Mouse (Mus musculus): ENCODE data around the gene Gnb3.
A peak's percentile ranks its signal among the peaks of the same experiment; 100 is the strongest.

The Gnb3 gene

DNA sequence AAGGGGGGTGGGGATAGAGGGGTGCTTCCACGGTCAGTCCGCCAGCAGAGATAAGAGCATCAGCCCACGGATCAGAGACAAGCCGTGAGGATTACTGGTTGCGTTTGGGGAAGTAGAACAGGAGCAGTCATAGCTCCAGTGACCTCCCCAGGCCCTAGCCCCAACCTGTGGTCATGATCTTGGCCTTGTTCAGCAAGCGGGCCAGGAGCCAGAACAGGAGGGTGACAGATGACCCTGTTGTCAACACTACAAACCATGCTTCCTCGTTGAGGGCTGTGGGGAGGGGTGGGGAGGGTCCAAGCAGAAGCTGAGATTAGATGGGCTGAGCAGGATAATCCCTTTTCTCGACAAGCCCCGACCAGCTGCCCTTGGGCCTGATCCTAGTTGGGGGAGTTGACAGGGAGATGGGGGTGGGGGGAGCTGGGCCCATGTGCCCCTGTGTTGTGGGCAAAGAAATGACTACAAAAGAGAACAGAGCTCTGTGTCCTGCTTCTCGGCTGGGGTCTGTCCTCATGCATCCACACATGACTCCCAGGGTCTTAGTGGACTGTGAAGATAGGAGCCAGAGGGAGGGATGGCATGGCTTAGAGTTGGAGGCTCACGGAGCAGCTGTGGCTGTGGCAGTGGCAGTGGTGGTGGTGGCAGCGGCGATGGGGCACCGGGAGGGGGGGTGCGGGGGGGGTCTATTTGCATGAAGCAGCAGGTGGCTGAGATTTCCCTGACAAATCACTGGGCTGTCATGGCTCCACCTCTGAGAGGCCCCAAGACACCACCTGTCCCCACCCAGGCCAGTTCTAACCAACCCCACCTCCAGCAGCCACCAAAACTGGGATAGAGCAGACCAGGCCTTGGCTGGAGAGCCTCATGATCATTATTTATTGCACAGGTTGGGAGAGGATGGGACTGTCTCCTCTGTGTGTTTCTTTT lies at the start of gene Gnb3:
Gene Gnb3, minus strand, starts transcription at position 35 of the 927 bp plus-strand sequence.
- no peak for DNase-seq

DNA sequence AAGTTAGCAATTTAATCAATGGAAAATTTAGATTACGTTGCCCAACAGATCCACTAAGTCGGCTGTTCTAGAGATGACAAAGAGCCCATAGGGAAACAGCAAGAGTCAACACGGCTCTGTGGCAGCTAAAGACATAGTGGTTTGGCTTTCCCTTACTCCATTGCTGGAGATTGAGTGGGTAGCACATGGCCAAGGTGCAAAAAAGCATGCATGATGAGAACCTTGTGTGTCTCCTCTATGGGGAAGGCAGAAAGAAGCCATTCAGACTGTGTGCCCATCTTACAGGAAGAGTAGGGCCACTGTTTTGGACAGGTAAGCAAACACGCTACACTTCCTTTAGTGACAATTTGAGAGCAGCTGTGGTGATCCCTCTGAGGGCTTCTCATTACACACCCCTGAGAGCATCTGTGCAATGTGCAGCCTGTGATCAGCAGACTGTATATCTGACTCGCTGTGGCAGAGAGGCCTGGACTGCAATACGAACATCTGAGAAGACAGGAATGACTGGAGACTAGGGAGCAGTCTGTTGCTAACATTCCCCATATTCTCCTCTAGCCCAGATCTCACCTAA lies 48.6 kb upstream of the Gnb3 start:
- DNase-seq, result no peak

- no peak for DNase-seq
These were observed 47.9 kb upstream of the Gnb3 start, which contains the start of gene Cd4 for GRCm38 (mm10) chr6:124887986-124888385. Gene Cd4, minus strand, starts transcription at chr6:124888221.

- no peak for DNase-seq
These were observed 45.9 kb upstream of the Gnb3 start for GRCm38 (mm10) chr6:124885956-124886381.

- DNase-seq, result no peak
These were observed 44.8 kb upstream of the Gnb3 start for GRCm38 (mm10) chr6:124884714-124885500.

DNA sequence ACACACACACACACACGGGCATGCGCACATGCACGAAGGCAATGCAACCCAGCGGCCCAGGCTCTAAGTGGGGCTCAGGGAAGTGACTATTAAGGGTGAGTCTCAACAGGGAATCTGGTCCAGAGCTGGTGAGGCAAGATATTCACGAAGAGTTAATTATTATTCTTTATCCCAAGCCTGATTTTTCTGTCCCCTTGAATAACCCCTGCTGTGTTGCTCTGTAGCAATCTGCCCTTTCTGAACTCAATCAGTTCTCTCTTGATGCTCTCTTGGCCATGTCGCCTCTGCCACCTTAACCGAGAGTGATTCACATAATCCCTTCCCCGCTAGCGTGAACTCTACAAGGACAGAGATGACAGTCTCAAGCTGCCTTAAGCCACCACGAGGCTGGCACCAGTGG lies 43.3 kb upstream of the Gnb3 start:
- DNase-seq, result no peak

GRCm38 (mm10) chr6:124881821-124882220 lies 41.7 kb upstream of the Gnb3 start:
- DNase-seq, result no peak

GRCm38 (mm10) chr6:124879390-124879789 lies 39.3 kb upstream of the Gnb3 start:
- DNase-seq, result no peak

DNA sequence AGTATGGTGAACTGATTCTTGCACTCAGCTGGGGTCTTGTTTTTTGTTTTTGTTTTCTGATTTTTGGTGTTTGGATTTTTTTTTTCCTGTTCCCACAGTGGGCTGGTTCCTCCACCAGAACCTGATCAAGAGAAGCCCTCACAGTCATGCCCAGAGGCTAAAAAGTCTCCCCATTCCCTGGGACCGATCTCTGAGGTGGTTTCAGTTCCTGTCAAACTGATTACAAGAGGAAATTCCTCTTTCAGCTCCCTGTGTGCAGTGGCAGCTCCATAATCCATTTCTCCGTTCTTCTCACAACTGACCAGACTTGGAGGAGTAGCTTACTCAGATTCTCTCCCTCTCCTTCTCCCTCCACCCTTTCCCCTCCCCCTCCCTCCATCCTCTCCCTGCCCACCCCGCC lies 34.3 kb upstream of the Gnb3 start:
- no peak for DNase-seq

- no peak for DNase-seq
These were observed 26.5 kb upstream of the Gnb3 start for GRCm38 (mm10) chr6:124866560-124866959.

DNA sequence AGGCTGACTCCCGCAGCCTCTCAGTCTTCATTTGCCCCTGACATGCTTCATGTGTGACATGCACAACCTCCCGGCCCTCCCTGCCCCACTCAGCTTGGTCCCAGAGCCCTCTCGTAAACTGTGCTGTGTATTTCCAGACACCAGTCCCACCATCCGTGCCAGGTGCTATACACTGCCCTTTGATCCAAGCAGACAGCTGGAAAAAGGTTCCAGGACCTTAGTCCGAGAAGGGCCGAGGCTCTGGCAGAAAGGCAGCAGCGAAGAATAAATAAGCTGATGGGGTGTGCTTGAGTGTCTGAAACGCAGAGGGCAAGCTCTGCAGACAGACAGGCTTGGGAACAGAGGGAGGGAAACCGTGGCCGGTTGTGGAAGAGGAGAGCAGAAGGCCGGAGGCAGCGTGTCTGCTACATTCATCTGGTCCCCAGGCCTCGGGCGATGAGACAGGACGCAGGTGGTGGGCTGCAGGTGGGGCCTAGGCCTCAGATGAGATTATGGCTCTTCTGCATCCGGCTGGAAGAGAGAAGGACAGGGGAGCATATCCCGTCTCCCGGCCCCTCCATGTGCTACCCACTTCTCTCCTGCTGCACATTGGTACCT lies 25.8 kb upstream of the Gnb3 start:
- DNase-seq, result peak; percentile 16

- DNase-seq, result peak; percentile 58
These were observed 23.7 kb upstream of the Gnb3 start, which contains the start of gene Gpr162 for GRCm38 (mm10) chr6:124863658-124864298. Gene Gpr162, minus strand, starts transcription at chr6:124863983.

DNA sequence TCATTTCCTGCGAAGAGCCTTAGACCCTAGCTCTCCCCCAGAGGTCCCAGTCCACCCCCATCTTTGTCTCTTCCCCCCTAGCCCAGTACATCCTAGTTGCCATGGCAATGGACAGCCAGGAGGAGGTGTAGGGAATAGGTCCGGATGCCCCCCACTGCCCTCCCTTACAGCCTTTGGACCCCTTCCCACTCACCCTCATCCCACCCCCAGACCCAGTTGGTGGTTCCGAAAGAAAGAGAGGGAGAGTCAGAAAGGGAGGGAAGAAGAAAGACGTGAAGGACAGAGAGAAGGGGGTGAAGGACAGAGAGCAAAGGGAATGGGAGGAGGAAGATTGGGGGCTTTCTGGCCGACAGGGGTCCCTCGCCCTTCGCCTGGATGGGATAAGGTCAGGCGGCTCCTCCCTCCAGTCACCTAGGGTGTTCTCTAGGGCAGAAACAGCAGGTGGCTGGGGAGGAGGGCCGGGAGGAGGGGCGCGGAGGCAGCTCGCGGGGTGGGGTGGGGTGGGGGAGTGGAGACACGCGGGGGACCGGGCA lies 23.1 kb upstream of the Gnb3 start:
- no peak for DNase-seq

DNA sequence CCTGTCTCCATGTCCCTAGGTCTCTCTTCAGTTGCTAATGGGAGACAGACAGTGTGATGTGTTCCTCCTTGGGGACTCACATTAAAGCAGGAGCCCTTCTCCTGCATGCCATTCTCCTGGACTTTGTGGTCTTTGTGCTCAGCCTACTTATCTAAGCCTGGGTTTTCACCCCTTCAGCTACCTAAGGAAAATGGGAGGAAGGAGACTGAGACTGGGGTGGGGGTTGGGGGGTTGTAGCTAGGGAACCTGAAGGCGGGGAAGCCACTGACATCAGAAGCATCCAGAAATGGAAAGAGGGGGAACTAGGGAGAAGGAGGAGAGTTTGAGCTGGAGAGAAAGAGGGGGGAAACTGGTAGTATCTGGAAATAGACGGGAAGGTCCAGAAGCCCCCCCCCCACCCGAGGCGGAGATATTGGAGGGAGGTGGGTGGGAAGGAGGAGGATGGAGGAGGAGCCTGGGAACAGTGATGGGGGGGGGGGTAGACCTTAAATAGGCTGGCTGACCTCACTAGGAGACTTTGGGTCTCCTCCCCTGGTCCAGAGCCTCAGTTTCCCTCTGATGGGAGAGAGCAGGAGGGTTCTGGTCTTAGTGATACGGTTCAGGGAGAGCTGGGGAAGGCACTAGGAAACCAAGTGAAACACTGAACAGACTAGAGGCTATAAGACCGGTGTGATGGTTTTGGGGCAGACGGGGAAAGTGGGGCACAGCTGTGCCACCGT lies 22.5 kb upstream of the Gnb3 start:
- DNase-seq, result no peak

DNA sequence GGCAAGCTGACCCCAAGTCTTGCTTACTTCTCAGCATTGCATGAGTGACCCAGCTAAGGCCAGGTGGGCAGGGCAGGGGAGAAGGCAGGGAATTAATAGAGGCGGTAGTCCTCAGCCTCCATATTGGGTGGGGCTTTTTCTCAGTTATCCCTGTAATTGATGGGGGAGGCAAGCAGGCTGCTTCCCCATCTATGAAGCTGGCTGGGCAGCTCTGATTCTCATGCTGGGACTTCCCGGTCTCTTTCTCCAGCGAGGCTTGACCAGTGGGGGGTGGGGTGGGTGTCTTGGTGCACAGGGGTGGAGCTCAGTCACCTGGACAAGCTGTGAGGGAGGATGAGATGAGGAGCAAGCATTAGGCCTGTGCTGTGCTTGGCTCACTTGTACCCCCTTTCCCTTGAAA lies 21.7 kb upstream of the Gnb3 start:
- DNase-seq, result no peak

- no peak for DNase-seq
These were observed 21.2 kb upstream of the Gnb3 start for GRCm38 (mm10) chr6:124861266-124861665.

DNA sequence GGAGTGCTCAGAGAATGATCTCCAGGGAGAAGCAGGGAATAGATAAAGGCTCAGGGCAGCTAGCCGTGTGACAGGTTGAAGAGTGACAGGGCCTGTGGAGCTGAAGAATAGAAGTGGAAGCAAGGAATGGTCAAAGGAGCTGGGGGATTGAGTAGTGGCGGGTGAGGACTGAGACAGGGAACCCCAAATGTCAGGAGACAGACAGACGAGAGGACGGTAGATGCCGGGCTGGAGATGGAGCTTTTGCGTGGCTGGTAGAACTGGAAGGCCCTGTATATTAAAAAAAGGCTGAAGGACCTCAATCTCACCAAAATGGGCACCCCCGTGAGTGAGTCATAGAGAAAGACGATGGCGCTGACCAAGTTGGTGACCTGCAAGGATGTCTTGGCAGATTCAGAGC lies 20.4 kb upstream of the Gnb3 start:
- DNase-seq, result no peak

GRCm38 (mm10) chr6:124859725-124860124 lies 19.6 kb upstream of the Gnb3 start:
- DNase-seq, result peak; percentile 90

GRCm38 (mm10) chr6:124858561-124859318 lies 18.7 kb upstream of the Gnb3 start:
- DNase-seq, result no peak

GRCm38 (mm10) chr6:124857840-124858530 lies 17.9 kb upstream of the Gnb3 start:
- DNase-seq, result no peak

All from kidney, adult 18-20 months (tissue).